Mouse (Mus musculus) lung, embryonic 14.5 days (tissue): ENCODE data around the gene Lcn4. TPM values are rescaled to one million over a fixed set of nuclear protein-coding genes. Genes with fewer than 3 reads are reported as not detected.
A peak's percentile ranks its signal among the peaks of the same experiment; 100 is the strongest.

Experiments
- ATAC-seq: fragments of 200-750 bp; cut with Nextera tagmentation; 2 replicates; pipeline ENCODE4 v1.8.0; 2017; ENCODE audit warnings: mild to moderate bottlenecking, moderate TSS enrichment, moderate library complexity; ENCODE audit not compliant: insufficient read depth
- DNase-seq: peaks from one replicate; pipeline ENCODE4 v3.0.0-alpha.2; 2015
- H3K27ac ChIP-seq: fragments of 300-500 bp; sonication (generic); 2 replicates; pipeline ENCODE4 v1.5.1; 2014; ENCODE audit warnings: low read depth, mild to moderate bottlenecking, moderate library complexity
- H3K27me3 ChIP-seq: fragments of 300-500 bp; sonication (generic); 2 replicates; pipeline ENCODE4 v1.6.1; 2014; ENCODE audit warnings: low read length, control low read depth; ENCODE audit not compliant: insufficient read depth
- H3K36me3 ChIP-seq: fragments of 300-500 bp; sonication (generic); 2 replicates; pipeline ENCODE4 v1.6.1; 2014; ENCODE audit warnings: control low read depth; ENCODE audit not compliant: insufficient read depth
- H3K4me1 ChIP-seq: fragments of 300-500 bp; sonication (generic); 2 replicates; pipeline ENCODE4 v1.6.1; 2014; ENCODE audit warnings: antibody characterized with exemption, control low read depth; ENCODE audit not compliant: insufficient read depth
- H3K4me2 ChIP-seq: fragments of 300-500 bp; sonication (generic); 2 replicates; pipeline ENCODE4 v1.6.1; 2014; ENCODE audit warnings: mild to moderate bottlenecking
- H3K4me3 ChIP-seq: fragments of 300-500 bp; sonication (generic); 2 replicates; pipeline ENCODE4 v1.5.1; 2014; ENCODE audit warnings: low read depth, low read length
- H3K9ac ChIP-seq: fragments of 300-500 bp; sonication (generic); 2 replicates; pipeline ENCODE4 v1.6.1; 2014
- H3K9me3 ChIP-seq: fragments of 300-500 bp; sonication (generic); 2 replicates; pipeline ENCODE4 v1.6.1; 2016; ENCODE audit warnings: low read depth, low read length, control low read depth
- CTCF ChIP-seq: IDR thresholded peaks from 2 replicates; pipeline ENCODE4 v1.5.1; 2016; ENCODE audit warnings: antibody characterized with exemption, low read depth
- WGBS: fragments of 180-500 bp; shearing (Covaris S2); extraction: QIAGEN DNeasy Blood & Tissue Kit; methylation state at CpG from one replicate; pipeline ENCODE4 v1.1.7; 2014; 5-methylcytosine and 5-hydroxymethylcytosine counted together
- polyA plus RNA-seq: library from polyadenylated mRNA; unstranded; fragments of >200 nt; fragmentation: Nextera tagmentation; extraction: Ambion mirVana; gene quantifications from 2 replicates; pipeline ENCODE4 v1.2.1, GENCODE M21; 2014

Gene Lcn4
- polyA plus RNA-seq, 1 experiment from 2014 or later = not detected

DNA sequence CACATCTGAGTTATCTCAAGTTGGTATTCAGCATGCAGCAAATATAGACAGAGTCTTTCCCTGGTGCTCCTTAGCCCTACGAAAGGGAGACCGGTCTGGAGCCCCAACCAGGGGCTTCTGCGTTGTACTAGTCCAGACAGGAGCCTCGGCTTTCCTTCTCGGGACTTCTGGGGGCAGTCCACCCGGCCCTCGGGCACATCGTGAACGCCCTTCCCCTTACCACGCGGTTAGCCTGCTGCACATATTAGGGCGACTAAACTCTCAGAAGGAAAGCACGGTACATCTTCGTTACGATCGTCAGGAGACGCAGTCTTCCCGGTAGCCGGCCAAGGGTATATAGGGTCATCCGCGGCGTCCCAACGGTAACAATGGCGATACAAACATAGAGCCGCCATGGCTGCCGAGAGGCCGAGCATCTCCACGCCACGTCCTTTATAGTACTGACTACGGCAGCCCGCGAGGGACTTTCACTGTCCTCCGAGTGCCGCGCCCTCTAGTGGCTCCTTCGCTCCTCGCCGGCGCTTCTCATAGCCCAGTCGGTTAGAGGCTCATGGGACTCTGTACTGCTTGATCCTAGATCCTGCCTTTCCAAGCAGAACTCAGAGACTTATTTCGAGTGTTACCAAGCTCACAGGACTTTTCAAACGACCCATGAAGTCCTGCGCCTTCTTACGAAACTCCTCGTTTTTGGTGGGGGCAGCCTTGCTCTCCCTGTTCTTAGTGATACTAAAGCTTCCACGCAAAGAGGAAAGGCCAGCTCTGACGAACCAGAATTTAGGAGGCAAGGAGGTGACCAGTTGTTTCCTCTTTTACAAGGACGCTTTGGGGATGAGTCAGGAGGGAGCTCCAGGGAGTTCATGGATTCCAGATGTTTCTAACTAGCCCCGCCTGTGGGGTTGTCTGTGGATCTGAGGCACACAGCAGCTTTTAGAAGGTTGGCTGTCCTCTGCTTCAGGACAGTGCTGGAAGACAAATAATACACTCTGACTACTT lies 30.9 kb downstream of the Lcn4 start:
- H3K4me2 ChIP-seq = peak overlapping the region; percentile 72
- 4% methylated on average over 49 of the region's 49 CpGs for WGBS
- peak; percentile 97 for TF ChIP-seq CTCF
- no peaks in the 10 kb centered on the region for H3K27me3 ChIP-seq
- peaks cover 10% of the 10 kb centered on the region for H3K4me1 ChIP-seq
- peaks cover 37% of the 10 kb centered on the region for H3K36me3 ChIP-seq
- peak overlapping the region; percentile 85 for H3K4me3 ChIP-seq
- H3K9ac ChIP-seq = peak overlapping the region; percentile 99
- ATAC-seq = peak; percentile 81
- peak overlapping the region; percentile 83 for H3K27ac ChIP-seq
- no peaks in the 10 kb centered on the region for H3K9me3 ChIP-seq
- DNase-seq = peak; percentile 100

GRCm38 (mm10) chr2:26639083-26639482 lies 32.0 kb downstream of the Lcn4 start:
- Histone ChIP-seq H3K9me3 (no peaks in the 10 kb centered on the region), H3K9ac (peak overlapping the region; percentile 99), H3K27ac (no peak overlapping the region), H3K4me2 (peak overlapping the region; percentile 72), H3K4me3 (peak overlapping the region; percentile 85), H3K36me3 (peaks cover 45% of the 10 kb centered on the region), H3K27me3 (no peaks in the 10 kb centered on the region), H3K4me1 (peaks cover 10% of the 10 kb centered on the region)
- peak; percentile 66 for TF ChIP-seq CTCF
- peak; percentile 71 for DNase-seq
- ATAC-seq = no peak
- WGBS = 5% methylated on average over 8 of the region's 8 CpGs

GRCm38 (mm10) chr2:26638572-26638971 lies 32.5 kb downstream of the Lcn4 start:
- TF ChIP-seq CTCF = no peak
- Histone ChIP-seq H3K4me3 (peak overlapping the region; percentile 85), H3K4me2 (peak overlapping the region; percentile 72), H3K9ac (peak overlapping the region; percentile 99), H3K9me3 (no peaks in the 10 kb centered on the region), H3K27me3 (no peaks in the 10 kb centered on the region), H3K4me1 (peaks cover 10% of the 10 kb centered on the region), H3K27ac (no peak overlapping the region), H3K36me3 (peaks cover 48% of the 10 kb centered on the region)
- 63% methylated on average over 5 of the region's 5 CpGs for WGBS
- DNase-seq (no peak), ATAC-seq (no peak)

DNA sequence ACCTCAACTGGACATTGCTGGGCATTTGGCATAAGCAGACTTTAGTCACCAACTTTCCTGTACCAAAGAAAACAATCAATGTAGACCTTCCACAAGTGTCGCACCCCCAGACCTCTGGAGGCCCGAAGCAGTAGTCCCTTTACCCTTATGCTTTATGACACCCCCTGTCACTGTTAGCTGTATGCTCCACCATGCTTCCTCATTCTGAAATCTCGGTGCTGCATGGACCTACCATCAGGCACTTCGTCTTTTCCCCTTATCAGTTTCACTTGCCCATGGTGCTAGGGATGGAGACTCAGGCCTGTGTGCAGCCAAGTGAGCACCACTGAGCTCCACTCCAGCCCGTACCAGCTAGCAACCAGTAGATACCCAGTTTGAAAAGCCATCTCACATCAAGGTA lies 33.0 kb downstream of the Lcn4 start:
- ATAC-seq = no peak
- Histone ChIP-seq H3K9ac (peak overlapping the region; percentile 99), H3K4me2 (peak overlapping the region; percentile 72), H3K27ac (no peak overlapping the region; the same call in 1 of the 2 replicates), H3K9me3 (no peaks in the 10 kb centered on the region), H3K4me1 (peaks cover 10% of the 10 kb centered on the region), H3K27me3 (no peaks in the 10 kb centered on the region), H3K36me3 (peaks cover 50% of the 10 kb centered on the region), H3K4me3 (peak overlapping the region; percentile 85)
- DNase-seq = no peak
- 72% methylated on average over 5 of the region's 5 CpGs for WGBS
- TF ChIP-seq CTCF = no peak

DNA sequence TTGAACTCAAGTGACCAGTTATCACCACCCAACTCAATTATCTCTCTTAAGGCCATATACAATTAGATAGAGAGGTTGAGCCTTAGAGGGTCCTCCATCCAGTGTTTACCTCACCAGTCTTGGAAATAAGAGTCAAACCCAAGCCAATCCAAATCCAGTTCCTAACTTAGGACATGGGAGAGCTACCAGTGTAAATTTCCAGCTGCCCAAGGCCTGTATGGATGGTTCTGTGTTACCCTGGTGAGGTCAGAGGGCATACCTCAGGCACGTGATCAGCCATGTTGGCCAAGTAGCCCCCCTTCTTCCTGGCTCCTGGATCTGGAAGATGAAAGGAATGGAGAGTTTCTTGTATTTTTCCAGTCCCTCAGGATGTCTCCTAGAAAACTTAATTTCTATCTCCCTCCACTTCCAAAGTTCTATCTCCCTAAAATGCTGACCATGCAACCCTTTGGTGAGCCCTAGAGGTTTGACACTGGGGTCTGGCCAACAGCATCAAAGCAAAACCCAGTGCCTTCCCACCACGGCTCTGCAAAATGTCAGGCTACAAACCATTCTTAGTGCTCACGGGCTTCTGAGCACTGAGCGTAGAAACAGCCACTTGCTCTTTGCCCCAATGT lies 33.7 kb downstream of the Lcn4 start:
- Histone ChIP-seq H3K4me1 (peaks cover 10% of the 10 kb centered on the region), H3K27ac (no peak overlapping the region), H3K4me2 (peak overlapping the region; percentile 72; the same call in 1 of the 2 replicates), H3K9me3 (no peaks in the 10 kb centered on the region), H3K36me3 (peaks cover 50% of the 10 kb centered on the region), H3K27me3 (no peaks in the 10 kb centered on the region), H3K4me3 (peak overlapping the region; percentile 85; the same call in 1 of the 2 replicates), H3K9ac (0 out of 2 replicates have a peak overlapping the region, but pooled peaks have one; percentile 99)
- TF ChIP-seq CTCF = no peak
- 70% methylated on average over 4 of the region's 4 CpGs for WGBS
- DNase-seq (no peak), ATAC-seq (no peak)

DNA sequence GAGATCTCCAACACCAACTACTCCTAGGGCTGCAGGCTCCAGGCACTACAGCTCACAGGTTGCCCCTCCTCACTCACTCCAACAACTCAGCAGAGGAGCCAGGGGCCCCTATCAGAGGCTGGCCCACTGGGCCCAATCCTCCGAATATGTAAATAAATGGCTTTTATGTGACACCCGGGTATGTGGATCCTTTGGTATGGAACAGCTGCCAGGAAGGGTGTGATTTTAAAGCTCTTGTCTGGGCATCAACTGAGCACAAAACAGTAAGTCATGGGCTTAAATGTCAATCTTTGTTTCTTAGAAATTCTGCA lies 34.8 kb downstream of the Lcn4 start:
- no peak overlapping the region for H3K4me3 ChIP-seq
- DNase-seq (no peak), ATAC-seq (no peak)
- no peak overlapping the region for H3K4me2 ChIP-seq
- 25% methylated on average over 2 of the region's 2 CpGs for WGBS
- H3K27ac ChIP-seq = no peak overlapping the region
- H3K9ac ChIP-seq = no peak overlapping the region
- no peaks in the 10 kb centered on the region for H3K9me3 ChIP-seq
- H3K27me3 ChIP-seq = no peaks in the 10 kb centered on the region
- peaks cover 10% of the 10 kb centered on the region for H3K4me1 ChIP-seq
- TF ChIP-seq CTCF = no peak
- H3K36me3 ChIP-seq = peaks cover 50% of the 10 kb centered on the region
